Mouse (Mus musculus) heart, postnatal 14 days (tissue): Measurements from ENCODE around the gene Pigyl. TPM values are rescaled to one million over a fixed set of nuclear protein-coding genes. Genes with fewer than 3 reads are reported as not detected.
A peak's percentile ranks its signal among the peaks of the same experiment; 100 is the strongest.

Experiments
- DNase-seq, 2 experiments: peaks; one replicate each; pipeline ENCODE4 v3.0.0; 2021 to 2022
- intact Hi-C: fragments of 180-260 bp; cut with DNase I; formaldehyde crosslinking; loops from one replicate; pipeline ENCODE4 v1.15.1; 2025
- long read RNA-seq, 2 experiments: library from polyadenylated mRNA; stranded (forward); transcript quantifications; one replicate each; pipeline ENCODE4 v2.0.0; 2021
- total RNA-seq, 2 experiments: library from RNA; stranded (reverse); gene quantifications; 2 replicates each; pipeline ENCODE4 v1.2.3; 2021

Gene Pigyl
- total RNA-seq, result 10 to 100 TPM; 42.8 to 44.2 TPM
- long read RNA-seq, experiment 1, transcript Pigyl-201 (2 exons, 695 nt), result major isoform, 62 of 64 reads
- long read RNA-seq, experiment 1, partial matches to known transcripts, result 0 of 64 reads
- long read RNA-seq, experiment 1, other reads (novel, unspliced or antisense), result 2 of 64 reads
- long read RNA-seq, experiment 2, transcript Pigyl-201 (2 exons, 695 nt), result major isoform, 54 of 56 reads
- long read RNA-seq, experiment 2, partial matches to known transcripts, result 1 of 56 reads
- long read RNA-seq, experiment 2, other reads (novel, unspliced or antisense), result 0 of 56 reads

- peak; percentile 99 to 100 for DNase-seq
- intact Hi-C loops, result loop anchor here (2.0 to 5.0 kb wide), 2 partner anchors 68 to 251 kb away; partner anchors contain the start of gene Zfp809
These were observed at the start of gene Pigyl for GRCm38 (mm10) chr9:22156497-22157245. Gene Pigyl, plus strand, starts transcription at chr9:22156846.

- DNase-seq, result no peak
- intact Hi-C loops, result no loop called here
These were observed 48.5 kb upstream of the Pigyl start for GRCm38 (mm10) chr9:22108194-22108593.

- DNase-seq, result no peak
- intact Hi-C loops, result no loop called here
These were observed 41.0 kb upstream of the Pigyl start for GRCm38 (mm10) chr9:22115635-22116034.

DNA sequence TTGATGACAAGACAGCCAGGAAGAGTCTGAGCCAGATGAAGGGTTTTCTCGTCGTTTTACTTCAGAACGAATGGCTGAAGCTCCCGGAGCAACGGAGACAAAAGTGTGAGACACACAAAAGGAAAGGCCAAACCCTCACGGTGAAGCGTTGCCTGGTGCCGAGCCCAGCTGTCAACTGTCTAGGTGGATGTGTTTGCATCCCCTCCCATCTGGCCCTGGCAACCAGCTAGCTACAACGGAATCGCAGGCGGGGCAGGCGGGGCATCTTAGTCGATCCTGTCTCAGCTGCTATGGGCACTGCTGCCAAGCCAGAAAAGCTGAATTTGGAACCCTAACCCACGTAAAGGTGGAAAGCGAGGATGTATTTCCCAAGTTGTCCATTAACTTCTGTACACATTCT is 40.6 kb upstream of the Pigyl start:
- intact Hi-C loops, result no loop called here
- DNase-seq, result no peak

DNA sequence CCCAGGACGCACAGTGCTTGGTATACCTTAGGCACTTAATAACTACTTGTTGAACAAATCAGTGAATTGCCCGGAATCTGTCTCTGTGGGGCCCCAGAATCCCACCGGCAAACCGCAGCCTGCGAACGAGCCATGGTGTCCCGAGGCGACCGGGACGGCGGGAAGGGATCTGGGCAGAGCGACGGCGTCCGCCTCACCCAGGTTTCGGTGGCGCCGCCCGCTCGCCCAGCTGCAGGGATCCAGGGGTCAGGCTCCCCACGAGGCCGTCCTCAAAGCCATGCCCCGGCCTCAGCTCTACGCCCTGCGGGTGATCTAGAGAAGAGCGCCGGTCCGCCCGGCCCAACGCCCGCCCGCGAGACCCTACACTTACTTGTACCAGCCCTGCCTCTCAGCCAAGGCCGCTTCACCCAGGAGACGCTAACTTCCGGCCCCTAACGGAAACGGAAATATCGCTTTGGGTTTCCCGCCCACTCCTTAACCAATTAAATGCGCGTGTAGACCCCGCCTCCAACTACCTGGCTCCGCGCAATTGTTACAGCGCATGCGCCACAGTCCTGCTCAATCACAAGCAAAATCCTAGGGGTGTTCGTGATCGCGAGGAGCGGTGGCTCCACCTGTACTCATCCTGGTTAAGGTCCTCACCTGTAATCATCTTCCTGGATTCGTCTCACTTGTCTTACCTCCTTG is 39.8 kb upstream of the Pigyl start, which contains the start of gene Elof1:
Elof1 (minus strand) TSS at position 433 of the 687 bp plus-strand sequence.
- peak; percentile 89 to 91 for DNase-seq
- intact Hi-C loops, result no loop called here

- peak; percentile 29 to 55 for DNase-seq
- intact Hi-C loops, result no loop called here
These were observed 38.7 kb upstream of the Pigyl start for GRCm38 (mm10) chr9:22117754-22118456.

DNA sequence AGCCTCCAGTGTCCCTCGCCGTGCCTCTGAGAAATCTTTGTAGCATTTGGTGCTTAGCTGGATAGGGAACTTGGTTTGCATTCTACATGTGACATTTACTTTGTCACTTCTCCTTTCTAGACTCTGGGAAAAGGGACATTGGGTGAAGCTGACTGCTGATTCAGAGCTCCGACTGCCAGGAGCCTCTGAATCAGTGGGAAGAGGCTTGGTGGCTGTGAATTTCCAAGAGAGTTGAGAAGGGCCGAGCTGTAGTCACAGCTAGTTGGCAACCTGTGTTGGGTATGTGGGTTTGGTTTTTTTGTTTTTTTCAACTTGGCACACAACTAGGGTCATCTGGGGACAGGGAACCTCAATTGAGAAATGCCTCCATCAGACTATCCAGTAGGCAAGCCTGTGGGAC is 37.1 kb upstream of the Pigyl start:
- intact Hi-C loops, result no loop called here

GRCm38 (mm10) chr9:22121545-22121944 is 35.1 kb upstream of the Pigyl start:
- DNase-seq, result no peak
- intact Hi-C loops, result no loop called here

More for the DNA sequence above, 37.1 kb upstream of the Pigyl start:
- no peak for DNase-seq

GRCm38 (mm10) chr9:22122005-22122404 is 34.6 kb upstream of the Pigyl start:
- no peak for DNase-seq
- intact Hi-C loops, result no loop called here

DNA sequence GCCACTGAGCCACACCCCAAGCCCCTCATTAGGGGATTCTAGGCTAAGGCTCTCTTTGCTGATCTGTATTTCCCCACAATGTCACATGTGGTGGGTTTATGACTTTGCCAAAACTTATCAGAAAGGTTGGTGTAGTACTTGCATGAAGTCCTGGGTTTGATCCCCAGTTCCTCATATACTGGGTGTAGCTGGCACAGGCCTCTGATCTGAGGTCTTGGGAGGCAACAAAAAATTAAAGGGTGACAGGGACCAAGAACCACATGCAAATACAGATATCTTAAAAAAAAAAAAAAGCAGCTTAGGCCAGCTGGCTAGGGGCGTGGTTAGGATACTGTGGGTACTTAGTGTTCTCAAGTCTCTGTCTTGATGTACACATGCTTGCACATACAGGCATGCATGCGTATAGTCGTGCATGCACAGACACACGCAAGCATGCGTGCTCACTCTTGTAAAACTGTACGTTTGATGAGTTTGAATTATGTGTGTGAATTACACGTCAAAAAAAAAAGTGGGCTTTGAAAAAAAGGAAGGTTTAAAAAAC is 33.5 kb upstream of the Pigyl start:
- intact Hi-C loops, result no loop called here
- no peak for DNase-seq

DNA sequence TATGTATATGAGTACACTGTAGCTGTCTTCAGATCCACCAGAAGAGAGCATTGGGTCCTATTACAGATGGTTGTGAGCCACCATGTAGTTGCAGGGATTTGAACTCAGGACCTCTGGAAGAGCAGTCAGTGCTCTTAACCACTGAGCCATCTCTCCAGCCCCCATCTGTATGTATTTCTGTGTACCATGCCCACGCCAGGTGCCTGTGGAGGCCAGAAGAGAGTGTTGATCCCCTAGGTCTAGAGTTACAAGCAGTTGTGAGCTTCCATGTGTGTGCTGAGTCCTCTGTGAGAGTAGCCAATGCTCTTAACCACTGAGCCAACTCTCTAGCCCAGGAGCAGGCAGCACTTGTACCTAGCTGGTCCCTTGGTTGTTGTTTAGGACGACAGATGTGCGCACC is 32.5 kb upstream of the Pigyl start:
- no peak for DNase-seq
- intact Hi-C loops, result no loop called here

DNA sequence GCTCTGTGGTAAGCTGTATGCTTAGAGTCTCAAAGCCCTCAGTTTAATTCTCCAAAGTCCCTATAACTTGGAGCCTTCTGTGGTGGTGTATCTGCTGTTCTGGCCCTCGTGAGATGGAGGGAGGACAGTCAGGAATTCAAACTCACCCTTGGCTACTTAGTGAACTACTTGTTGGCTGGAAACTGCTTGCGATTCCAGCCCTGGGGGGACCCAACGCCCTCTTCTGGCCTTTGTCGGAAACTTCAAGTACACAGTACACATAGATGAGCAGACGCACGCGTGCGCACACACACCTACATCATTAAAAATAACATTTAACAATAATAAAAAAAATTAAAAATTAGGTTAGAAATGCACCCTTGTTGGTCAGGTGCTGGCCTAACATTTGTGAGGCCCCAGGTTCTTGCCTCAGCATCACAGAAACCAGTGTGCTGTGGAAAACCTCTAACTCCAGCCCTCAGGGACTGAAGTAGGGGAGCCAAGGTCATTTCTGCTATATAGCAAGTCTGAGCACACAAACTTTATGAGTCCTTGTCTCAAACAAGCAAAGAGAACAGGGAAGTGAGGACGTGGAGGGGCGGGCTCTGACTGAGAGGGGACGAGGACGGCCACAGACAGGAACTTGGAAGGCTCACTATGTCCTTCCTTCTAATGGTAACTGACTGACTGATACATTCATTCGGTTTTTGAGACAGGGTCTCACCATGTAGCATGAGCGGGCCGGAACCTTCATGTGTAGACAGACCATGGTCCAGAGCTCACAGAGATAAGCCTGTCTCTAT is 31.2 kb upstream of the Pigyl start:
- no peak for DNase-seq
- intact Hi-C loops, result no loop called here

DNA sequence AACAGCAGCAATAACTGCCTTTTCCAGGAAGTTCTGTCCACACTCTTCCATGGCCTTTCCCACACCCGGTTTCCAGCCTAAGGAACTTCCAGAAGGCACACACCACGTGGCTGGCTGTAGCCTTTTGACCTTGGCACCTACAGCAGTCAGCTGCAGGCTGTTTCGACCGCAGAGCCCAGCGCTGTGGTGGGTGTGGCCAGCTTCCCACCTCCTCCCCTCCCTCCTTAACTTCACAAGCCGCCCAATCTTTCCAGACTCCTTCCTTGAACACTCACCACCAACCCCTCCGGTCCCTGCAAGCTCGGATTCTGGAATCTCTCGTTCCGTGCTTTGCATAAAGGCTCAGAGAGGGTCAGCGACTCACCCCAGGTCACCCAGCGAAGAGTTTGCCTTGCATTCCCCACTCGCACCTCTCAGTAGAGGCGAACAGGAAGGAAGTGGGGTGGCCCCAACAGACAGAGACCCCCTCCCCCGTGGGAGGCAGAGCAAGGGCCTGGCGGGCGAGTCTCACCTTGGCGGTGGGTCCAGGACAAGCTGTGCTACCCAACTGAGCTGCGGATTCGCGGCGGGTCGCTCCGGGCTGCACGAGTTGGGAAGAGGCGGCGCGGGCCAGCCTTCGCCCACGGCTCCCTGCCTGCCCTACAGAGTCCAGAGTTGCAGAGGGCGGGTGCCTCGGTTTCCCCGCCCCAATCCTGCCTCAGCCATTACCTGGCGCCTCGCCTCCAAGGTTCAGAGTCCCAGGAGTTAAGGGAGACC is 25.2 kb upstream of the Pigyl start:
- intact Hi-C loops, result no loop called here
- peak; percentile 25 to 42 for DNase-seq

- intact Hi-C loops, result no loop called here
- no peak for DNase-seq
These were observed 24.4 kb upstream of the Pigyl start for GRCm38 (mm10) chr9:22132220-22132619.

DNA sequence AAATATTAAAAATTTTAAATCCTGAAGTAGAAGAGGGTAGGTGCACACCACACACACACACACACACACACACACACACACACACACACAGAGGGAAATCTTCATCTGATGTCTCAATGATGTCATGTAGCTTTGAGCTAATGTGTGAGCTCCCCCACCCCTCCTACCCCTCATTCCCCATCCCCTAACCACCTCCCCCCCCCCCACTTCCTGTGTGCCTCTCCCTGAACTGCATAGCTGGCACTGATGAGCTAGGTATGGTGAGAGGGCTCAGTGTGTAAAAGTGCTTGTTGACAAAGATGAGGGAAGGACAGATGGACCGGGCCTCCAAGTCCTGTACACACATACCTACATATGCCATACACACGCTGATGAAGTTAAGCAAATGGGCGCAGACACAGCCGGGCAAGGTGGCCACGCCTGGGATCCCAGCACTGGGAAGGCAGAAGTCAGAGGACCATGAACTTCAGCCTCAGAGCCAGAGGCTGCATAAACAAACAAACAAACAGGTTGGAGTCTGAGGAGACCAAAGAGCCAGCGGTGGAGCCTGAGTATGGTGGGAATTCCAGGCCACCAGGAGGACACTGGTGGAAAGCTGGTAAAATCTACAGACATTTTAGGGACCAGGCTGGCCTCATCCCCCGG is 22.3 kb upstream of the Pigyl start:
- intact Hi-C loops, result no loop called here
- DNase-seq, result no peak

- DNase-seq, result no peak
- intact Hi-C loops, result no loop called here
These were observed 21.5 kb upstream of the Pigyl start for GRCm38 (mm10) chr9:22134988-22135643.

GRCm38 (mm10) chr9:22135644-22136390 is 20.8 kb upstream of the Pigyl start, which contains the start of gene Acp5:
Gene Acp5, minus strand, starts transcription at chr9:22135711.
- intact Hi-C loops, result no loop called here
- no peak for DNase-seq
